Mouse (Mus musculus): ENCODE data around the gene Myo16.

DNA sequence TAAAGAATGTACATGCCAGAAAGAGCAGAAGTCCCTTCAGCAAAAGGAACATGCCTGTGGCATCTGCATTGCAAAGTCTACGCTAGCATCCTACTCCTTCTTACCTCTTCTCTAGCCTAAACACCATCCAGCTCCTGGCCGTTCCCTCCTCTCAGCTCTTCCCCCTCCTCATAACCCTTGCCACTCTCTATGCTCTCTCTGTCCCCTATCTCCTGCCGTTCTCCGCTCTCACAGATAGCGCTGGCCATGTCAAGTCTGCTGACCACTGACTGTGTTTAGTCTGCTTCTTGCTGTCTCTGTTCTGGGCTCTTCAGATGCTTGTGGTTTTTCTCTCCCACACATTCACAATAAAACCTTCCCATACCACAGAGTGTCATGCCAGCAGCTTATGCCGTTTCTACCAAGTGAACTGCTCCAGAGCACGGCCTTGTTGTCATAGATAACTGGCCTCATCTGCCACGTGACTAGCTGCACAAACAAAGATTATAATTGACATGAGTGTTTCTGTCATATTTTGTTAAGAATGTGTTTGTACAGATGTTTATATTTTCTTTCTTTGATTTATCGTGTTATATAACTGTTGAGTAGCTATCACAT, 501.3 kb downstream of the Myo16 start:
- TF ChIP-seq CTCF (IDR thresholded peaks at IDR 0.05; ENCODE audit: control insufficient read depth, insufficient read depth, insufficient replicate concordance, low read depth, low read length) (no peak), POLR2A (IDR thresholded peaks at IDR 0.05; ENCODE audit: control insufficient read depth, low read depth, low read length) (no peak)

All from testis, adult 2 months (tissue).